Mouse (Mus musculus) left cerebral cortex, adult 18-20 months (tissue): ENCODE data around the gene Slco3a1. TPM values are rescaled to one million over a fixed set of nuclear protein-coding genes. Genes with fewer than 3 reads are reported as not detected.

Experiments
- DNase-seq, 2 experiments: peaks; one replicate each; pipeline ENCODE4 v3.0.0; 2021 to 2022; ENCODE audit warnings: low spot score in 2 of 2, mixed read lengths in 1 of 2
- total RNA-seq, 2 experiments: library from RNA; stranded (reverse); gene quantifications; 2 replicates each; pipeline ENCODE4 v1.2.3; 2021

The Slco3a1 gene
- total RNA-seq, 2 experiments from 2014 or later: 43.2 to 47.2 TPM

DNA sequence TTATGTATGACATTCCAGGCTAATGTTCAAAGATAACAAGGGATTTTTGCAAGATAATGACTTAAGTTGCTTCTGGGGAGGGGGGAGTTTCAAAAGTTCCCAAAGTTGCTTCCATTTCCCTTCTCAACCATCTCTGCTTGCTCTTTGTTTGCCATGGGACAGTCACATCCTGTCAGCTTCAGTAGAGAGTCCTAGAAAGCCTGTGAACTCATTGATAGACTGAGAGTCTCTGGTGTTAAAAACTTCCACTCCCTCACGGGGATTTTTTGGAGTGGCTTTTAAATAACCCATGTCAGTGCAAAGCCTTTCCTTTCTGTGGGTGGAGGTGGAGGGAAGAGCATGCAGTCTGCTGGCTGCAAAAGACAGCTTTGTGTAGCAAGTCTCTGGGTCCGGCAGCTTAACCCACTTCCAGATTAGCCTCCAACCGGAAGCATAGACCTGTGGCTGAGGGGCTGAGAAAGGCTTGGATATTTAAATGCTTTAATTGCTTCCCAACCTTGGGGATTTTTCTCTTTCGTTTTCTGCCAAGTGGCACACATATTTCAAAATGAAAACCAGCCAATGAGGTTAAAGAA, 25.3 kb downstream of the Slco3a1 start:
- DNase-seq: no peak

DNA sequence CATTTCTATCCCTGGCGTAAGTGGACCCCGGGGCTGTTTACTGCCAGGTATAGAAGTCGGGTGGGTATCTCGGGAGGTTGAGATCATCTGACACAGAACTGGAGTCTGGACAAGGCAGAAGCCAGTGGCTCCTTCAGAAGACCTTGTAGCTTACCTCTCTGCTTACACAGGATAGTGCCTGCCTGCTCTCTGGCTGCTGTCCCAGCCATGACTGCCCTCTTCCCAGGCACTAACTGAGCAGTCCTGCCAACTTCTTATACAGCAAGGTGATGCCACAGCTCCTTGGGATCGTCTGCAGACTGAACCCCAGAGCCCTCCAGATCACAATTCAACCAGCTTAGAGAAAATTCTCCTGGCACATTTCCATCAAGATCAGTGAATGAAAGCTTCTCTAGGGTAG, 26.4 kb downstream of the Slco3a1 start:
- DNase-seq: no peak

DNA sequence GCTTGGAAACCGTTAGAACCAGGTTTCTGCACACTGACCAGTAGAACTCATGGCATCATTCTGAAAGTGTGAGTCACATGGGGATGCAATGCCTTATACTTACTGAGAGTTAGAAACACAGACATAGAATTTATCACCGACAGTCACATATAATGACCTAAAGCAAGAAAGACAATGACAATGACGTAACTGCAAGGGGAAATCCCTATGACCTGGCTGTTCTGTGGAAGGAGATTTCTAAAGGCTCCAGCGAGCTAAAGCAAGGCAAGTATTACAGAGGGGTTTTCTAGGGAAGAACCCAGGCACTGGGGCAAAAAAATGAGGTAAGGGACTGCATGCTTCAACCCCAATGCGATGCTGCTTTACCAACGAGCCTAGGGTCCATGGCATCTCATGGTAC, 26.9 kb downstream of the Slco3a1 start:
- no peak for DNase-seq

DNA sequence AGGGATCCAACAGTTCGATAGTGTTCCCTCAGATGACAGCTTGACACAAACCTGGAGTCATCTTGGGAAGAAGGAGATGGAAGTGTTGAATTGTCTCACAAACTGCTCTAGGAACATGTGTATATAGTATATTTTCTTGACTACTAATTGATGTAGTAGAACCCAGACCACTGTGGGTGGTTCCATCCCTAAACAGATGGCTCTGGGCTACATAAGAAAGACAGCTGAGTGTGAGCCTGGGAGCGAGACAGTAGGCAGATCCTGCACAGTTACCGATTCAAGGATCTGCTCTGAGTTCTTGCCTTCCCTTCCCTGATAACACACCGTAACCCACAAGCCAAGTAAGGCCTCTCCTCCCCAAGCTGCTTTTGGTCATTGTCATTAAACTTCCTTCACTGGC, 28.6 kb downstream of the Slco3a1 start:
- peak in 1 of 2 experiments; percentile 9 for DNase-seq

DNA sequence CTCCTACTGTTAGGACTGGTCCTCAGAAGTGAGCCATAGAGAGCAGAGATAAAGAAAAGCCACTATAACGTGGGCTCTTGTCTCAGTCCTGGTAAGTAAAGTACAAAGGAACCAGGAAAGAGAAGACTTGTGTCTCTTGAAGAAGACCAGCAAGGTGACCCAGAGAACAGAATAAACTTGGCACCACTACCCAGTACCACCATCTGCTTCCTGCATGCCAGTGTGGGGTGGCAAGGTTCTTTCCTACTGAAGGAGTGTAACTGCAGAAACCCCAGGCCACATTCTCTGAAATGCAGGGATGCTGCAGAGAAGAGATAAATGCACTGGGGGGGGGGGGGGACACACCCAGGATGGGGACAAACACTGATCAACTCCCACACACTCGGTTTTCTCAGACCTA, 29.0 kb downstream of the Slco3a1 start:
- DNase-seq: no peak

DNA sequence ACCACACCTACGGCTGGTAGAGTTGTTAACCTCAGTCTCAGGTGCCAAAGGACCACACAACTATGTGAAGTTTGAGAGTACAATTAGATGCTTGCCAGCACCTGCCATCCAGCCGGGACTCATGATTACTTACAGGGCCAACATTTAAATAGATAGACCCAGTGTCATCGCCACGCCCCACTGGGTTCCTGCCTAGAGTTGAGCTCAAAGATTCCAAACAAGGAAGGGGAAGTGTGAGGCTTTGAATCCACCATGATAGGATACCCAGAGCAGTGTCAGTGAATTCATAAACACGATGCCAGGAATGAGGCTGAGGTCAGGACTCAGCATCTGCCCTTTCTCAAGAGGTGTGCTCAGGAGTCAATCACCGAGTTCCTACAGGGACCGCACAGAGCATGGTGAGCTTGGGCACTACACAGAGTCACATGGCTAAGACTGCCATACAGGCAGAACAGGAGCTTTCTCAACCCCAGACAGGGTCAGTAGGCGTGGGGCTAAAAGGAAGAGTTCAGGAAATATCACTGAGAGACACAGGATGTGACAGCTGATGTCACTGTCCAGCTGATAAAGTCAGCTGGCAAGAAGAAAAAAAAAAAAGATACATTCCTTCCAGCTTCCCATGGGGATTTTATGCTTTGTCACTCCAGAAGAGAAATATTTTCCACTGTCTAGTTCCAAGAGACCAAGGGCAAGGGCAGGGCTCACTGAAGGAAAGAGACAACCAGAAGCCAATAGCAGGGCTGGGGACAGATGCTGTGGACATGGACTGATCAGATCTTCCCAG, 30.2 kb downstream of the Slco3a1 start:
- no peak for DNase-seq

DNA sequence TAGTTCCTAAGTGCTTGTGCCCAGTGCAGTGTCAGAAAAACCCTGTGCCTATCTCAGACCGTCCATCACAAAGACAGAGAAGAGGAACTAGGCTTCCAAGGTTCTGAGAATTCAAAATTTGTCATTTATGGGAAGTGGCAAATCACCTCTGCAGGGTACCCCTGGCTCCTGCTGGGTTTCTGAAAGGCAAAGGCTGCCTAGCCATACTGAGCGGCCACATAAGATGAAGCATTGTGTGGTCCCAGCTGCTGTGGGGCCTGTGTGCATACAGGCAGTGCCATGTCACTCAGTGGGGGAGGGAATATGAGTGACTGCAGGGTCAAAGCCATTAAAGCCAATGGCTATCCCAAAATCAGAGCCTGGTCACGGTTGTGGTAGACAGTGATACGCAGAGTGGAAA, 31.5 kb downstream of the Slco3a1 start:
- DNase-seq: no peak

DNA sequence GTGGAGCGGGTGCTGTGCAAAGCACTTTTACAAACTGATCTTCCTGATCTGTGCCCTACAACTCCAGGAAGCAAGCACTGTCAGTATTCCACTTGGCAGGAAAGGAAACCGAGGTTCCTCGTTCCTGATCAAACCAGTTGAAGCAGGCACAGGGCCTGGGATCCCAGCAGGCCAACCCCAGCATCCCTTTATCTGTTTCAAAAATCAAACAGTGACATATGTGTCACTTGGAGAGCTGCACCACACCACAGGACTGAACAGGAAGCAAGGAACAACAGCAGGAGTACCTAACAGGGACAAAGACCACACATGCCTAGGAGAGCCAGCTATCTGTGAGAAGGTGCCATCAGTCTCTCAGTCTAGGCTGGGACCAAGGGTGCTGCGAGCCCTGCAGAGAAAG, 32.3 kb downstream of the Slco3a1 start:
- DNase-seq: no peak

DNA sequence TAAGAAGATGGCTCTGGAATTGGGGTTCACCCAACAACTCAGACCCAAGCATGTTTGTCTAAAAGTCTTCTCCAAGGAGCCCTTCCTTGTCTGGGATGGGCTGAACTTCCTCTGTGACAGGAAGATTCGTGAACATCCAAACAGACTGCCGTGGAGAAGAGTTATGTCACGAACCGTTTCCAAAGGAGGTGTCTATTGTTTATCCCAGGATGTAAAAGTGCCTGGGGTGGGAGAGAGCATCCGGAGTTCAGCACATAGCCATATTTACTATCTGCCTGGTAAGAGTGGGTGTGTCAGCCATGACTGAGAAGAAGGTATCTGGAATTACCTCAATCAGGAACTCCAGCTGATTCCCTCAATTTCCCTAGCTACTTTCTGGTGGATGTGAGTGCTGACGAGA, 35.2 kb downstream of the Slco3a1 start:
- no peak for DNase-seq

DNA sequence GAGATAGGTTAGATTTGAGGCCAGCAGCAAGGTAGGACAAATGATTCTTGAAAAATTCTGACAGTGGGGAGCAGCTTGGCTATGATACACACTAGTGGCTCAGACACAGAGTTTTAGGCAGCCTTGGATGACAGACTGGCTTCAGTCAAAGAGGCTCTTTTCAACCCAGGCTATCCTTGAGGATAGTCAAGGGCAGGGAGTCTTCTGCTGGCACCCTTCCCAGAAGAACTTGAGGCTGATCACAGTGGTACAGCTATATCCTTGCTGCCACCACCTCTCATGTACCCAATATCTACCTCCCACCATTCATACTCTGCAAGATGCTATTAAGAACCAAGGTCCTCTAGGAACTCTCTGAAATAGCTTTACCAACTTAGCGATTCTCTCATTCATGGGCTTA, 35.8 kb downstream of the Slco3a1 start:
- no peak for DNase-seq

DNA sequence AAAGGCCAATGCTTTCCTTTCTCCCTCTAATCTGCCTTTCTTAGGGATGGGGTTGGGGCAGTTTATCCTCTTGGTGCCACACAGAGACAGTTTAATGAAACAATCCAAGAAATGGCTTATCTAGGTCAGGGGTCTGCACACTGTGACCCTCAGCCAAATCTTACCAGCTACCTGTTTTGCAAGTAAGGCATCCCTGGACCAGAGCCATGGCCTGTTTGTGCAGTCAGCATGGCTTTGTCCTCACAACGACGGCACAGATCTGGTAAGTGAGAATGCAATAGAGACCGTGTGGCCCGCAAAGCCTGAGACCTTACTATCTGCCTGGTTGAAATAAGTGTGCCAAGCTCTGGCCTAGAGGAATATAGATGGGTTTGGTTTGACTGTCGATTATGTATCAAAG, 36.3 kb downstream of the Slco3a1 start:
- no peak for DNase-seq

DNA sequence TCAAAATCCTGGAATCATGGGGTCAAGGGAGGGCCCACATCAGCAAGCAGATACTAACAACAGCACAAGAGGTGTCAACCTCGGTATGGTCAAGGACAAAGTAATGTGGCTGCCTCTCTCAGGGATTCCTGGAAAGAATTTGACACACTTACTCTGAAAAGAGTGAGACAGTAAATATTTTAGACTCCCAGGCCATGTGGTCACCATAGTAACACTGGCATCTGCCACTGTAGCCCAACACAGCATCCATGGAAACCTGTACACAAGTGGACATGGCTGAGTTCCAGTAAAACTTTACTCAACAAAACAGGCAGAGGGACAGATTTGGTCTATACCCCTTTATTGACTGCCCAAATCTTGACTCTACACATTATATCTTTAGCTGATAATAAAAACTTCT, 43.9 kb downstream of the Slco3a1 start:
- no peak for DNase-seq

DNA sequence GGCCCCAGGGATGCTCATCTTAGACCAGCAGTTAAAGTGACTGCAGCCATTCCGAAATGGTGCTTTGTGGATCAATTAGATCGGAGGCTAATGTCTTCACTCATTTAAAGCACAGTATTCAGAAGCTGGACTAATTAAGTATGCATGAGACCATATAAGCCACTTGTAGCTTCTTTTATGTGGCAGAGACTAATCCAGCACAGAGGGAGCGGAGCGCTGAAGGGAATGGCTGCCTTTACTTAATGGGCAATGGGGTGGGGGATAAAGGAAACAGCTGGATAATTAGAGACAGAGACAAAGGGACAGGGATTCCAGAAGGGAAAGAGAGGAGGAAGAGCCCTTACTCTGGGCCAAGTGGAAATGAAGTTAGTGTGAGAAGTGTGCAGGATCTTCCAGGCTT, 46.4 kb downstream of the Slco3a1 start:
- DNase-seq: no peak

DNA sequence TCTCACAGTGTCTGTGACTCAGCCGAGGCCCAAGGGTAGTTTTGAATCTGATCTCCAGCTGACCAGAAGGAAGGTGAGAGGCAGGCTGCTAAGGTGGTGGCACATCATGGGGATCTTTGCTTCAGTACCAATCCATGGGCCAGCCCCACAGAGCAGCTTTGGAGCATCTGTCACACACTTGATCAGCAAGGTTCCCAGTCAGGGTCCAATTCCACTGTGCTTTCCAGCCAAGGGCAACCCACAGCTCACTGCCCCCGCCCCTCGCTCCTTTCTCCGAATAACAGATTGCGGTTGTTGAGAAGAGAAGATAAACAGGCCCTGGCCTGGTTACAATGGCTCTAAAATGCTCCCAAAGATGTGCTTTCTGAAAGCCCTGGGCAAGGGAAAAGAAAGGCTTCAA, 47.7 kb downstream of the Slco3a1 start:
- DNase-seq: no peak

DNA sequence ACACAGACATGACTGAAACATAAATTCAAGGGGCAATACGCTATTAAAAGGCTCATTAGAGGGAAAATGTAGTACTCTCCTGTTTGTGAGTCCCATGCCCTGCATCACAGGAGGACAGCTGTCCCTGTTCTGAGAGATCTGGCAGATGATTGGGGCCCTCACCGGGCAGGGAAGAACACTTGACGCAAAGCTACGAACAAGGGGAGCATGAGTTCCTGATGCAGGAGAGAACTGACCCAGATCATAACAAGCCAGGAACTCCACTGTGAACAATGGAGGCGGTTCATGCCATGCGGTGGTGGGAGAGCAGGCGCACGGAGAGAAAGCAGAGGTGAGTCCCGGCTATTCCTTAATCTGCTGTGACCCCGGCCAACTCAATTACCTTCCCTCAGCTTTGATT, 48.9 kb downstream of the Slco3a1 start:
- DNase-seq: no peak

DNA sequence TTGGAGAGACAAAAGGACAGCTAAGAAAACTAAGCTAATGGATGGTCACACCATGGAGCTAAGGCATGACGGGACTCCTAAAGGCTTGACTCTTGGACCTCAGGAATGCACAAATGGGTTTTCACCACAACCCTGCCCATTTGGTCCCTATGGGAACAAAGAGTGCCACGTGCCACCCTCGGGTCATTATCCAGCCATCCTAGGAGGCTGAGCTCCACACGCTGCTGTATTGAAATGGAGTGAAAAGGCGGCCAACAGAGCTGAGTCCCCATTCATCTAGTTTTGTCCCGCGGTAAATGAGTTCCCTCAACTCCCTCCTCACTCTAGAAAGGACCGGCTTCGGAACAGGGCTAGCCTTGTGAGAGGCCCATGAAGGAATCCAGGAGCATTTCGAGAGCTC, 53.4 kb downstream of the Slco3a1 start:
- DNase-seq: no peak

DNA sequence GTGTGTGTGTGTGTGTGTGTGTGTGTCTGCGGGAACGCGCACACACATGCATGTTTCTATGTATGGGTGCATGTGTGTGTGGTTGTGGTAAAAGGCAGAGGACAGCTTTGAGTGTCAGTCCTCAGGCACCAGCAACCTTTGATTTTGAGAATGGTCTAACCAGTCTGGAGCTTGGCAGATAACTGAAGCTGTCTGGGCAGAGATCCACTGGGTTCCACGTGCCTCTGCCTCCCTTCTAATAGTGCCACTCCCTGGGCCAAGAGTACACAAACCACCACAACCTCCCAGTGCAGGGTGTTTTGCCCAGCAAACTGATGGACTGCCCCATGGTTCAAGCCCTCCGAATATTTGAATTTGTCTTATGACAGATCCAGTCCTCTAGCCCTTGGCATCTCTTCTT, 55.1 kb downstream of the Slco3a1 start:
- DNase-seq: no peak

DNA sequence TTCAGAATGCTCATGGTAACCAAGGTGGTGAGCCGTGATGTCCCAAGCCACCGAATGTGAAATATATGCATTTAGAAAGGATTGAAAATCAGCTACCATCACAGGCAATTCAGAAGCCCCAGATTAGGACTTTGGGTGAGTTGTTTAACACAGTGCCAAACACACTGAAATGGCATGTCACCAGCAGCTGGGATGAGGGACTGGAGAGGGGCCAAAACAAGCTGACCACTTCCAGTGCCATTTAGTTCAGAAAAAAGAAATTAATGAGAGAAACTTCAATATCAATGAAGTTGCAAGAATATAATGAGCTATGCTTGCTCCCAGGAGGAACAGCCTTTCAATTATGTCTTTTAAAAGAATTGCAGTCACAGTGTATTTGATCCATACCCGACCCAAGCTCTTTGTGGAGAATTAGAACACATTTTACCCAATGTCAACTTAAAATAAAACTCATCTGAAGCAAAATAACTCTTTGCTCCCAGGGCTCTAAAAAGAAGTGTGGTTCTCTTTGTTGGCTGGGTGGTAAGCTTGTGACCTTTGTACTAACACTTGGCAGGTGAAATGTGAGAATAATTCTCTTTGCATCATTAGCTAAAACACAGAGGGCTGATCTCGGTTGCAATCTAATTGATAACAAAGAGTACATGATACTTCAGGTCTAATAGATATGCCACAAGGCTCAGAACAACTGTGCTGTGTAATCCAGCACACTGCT, 56.2 kb downstream of the Slco3a1 start:
- no peak for DNase-seq

DNA sequence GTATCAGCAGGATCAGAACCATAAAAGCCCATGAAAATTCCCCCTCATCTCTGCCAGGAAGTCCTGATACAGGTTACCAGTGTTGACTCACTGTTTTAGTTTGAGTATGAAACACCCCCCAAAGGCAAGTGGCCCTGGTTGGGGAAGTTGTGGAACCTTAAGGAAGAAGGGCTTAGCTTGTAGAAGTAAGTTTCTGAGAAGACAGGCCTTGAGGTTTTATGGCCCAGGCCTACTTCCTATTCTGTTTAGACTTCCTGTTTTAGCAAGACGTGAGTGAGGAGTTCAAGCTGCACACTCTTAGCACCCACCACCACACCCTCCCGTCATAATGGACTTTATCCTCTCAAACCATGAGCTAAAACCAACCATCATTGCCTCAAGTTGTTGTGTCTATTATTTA, 57.4 kb downstream of the Slco3a1 start:
- DNase-seq: no peak

DNA sequence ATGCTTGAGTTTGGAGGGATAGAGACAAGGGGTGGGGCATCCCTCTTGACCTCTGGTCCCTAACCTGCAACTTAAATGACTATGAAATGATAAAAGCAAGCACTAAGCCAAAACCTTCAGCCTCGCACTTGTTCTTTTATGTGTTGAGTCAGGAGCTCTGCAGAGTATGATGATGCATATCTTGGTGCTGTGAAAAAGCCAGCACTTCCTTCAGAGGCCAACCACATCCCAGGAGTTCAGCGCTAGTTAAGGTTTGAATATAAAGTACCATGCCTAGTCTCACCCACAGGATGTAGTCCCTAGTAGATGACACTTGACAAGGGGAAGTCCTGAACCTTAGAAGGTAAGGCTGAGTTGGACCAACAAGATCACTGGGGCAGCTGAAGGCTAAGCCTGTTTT, 59.1 kb downstream of the Slco3a1 start:
- no peak for DNase-seq

DNA sequence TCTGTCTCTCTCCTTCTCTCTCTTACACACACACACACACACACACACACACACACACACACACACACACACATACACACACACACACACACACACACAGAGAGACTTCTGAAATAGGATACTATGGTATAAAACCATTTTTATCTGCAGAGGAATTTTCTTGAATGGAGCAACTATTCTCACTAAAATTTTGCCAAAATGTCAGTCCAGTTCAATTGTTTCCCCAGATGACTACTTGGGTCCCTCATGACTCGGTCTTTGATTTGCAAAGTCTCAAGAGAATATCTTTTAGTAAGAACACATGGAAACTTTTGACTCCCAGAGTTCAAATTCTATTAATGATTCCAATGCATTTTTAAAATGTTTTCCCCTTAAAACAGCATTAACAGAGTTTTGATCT, 60.8 kb downstream of the Slco3a1 start:
- DNase-seq: no peak

DNA sequence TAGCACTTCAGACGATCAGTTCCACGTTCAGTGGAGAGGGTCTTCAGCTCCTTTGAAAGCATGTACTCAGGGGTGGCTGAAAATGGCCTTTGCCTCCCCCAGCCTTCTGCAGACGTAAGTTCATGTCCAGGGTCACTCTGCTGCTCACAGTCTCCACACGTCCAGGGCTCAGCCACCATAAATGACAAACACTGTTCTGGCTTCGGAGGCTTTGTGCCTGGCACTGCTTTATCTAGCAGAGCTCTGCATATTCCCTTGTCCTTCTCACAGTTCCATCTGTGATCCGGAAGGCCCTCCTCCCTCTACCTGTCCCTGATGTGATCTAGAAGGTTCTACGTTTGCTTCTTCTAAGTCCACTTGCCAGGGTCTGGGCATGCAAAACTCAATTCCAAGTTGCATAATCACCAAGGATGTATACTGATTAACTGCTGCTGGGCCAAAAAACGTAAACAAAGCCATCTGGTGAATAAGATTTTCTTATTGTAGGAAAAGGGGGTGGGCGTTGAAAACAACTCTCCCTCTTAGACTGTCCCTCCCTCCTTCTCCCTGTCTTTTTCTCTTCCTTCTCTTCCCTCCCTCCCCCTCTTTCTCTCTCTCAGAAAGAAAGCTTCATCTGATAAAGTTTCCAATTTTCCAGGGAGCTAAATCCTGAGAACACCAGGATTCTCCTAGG, 62.8 kb downstream of the Slco3a1 start:
- DNase-seq: peak in 1 of 2 experiments; percentile 13
